Mouse (Mus musculus) frontal cortex, postnatal 25 days (tissue): ENCODE results near the gene Dcaf4.

ENCODE experiments used
- DNase-seq, 2 experiments: peaks; one replicate each; pipeline ENCODE4 v3.0.0; 2022; ENCODE audit warnings: low spot score in 2 of 2

Dcaf4 gene

DNA sequence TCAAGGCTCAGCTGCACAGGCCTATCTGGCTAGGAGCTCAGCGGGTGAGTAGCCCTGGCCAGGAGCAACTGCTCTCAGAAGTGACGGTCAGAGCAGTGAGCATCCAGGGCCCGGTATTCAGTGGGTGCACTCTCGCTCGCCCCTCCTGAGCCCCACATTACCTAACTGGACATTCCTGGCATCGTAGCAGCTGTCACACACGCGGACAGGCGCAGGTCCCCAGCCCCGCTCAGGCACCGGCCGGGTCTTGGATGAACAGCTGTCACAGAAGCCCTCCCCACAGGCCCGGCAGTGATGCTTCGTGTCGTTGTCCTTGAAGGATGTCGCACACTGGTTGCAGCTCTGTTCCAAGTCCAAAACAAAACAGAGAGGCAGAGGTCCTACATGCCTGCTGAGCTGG, 31.0 kb downstream of the Dcaf4 start:
- no peak for DNase-seq

DNA sequence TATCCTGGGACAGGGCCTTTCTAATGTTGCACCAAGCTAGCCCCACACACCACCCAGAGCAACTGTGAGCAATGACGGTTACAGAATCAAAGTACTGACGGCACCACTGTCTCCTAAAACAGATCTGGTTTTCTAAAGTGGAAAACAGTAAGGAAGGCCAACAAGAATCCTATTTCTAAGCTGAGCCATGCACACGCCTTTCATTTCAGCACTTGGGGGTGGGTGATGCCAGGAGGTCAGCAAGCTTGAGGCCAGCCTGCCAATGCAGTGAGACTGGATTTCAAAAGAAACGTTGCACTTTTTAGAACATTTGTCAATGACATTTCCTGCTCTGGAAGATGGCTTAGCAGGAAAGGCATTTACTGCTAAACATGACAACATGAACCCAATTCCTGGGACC, 33.5 kb downstream of the Dcaf4 start:
- no peak for DNase-seq

DNA sequence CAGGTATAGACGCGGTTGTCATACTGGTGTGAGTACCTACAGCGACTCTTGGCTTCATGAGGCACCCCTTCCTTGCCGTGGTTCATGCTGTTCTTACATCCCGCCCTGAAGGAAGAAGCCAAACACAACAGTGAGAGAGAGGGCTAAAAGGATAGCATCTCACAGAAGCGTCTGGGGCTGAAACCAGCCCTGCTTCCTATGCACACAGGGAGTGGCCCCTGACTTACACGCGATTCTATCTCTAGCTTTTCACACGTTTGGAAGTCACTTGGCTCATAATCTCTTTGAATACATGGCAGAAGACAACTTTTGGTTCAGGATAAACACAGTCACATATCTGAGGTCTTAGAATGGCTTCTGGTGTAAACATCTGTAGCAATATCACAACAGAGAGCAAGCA, 35.3 kb downstream of the Dcaf4 start:
- no peak for DNase-seq

DNA sequence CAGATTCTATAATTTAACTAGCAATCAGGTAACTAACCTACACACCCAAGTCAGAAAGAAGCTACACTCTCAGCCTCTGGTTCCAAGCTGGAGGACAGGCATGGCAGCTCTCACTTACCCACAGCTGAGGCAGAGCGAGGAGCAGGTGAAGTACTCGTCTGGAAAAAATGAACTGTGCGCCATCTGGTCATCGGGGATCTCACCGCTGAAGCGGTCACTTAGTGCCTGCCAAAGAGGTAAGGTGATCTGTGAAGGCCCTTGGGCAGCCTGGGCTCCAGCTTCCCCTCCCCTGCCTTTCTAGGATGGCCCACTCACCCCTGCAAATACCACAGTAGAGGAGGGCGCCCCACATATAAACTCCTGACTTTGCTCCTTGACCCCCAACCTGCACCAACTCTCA, 38.2 kb downstream of the Dcaf4 start:
- no peak for DNase-seq

DNA sequence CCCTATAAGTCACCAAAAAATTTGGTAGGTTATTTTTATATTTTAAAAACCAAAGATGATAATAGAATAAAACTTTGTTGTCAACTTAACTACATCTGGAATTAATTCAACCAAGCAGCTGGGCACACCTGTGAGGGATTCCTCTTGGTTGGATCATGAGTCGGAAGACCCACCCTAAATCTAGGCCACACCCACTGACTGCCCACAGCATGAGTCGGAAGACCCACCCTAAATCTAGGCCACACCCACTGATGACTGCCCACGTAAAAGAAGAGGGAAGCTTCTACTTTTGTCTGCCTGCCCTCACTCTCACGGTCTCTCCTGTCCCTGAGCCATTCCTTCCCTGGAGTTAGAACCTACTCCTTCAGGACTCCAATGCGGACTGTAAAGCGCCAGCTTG, 39.9 kb downstream of the Dcaf4 start:
- DNase-seq = no peak

DNA sequence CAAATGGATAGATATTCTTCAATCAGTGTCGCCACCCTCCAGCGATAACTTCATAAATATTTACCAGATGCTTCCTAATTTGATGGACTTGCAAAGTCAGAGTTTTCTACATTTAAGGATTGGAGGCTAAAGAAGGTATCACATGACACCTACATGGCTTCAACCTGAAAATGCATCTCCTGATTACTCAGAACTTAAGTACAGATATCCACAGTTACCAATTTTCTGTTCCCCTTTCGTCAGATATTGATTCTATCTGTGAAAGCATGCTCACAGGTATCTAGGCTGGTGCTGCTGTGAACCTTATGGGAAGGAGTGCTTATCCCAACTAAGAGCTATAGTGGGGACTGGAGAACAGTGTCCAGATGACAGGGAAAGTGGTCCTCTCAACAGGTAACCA, 42.3 kb downstream of the Dcaf4 start:
- no peak for DNase-seq

DNA sequence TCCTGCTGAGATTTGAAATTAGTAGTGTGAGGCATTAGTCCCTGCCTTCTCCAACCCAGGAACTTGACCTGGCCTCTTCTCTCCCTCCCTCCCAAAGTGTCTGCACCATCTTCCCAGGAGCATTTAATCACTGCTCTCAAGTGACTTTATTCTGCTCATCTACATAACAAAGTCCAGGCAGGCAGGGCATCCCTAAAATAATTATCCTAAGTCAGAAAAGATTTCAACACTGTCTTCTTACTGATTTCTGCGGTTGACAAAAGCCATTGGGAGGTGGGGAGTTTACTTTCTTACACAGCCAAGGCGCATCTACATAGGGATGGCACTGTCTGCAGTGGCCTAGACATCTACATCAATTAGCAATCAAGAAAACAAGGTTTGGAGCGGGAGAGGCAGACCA, 49.6 kb downstream of the Dcaf4 start:
- no peak for DNase-seq

DNA sequence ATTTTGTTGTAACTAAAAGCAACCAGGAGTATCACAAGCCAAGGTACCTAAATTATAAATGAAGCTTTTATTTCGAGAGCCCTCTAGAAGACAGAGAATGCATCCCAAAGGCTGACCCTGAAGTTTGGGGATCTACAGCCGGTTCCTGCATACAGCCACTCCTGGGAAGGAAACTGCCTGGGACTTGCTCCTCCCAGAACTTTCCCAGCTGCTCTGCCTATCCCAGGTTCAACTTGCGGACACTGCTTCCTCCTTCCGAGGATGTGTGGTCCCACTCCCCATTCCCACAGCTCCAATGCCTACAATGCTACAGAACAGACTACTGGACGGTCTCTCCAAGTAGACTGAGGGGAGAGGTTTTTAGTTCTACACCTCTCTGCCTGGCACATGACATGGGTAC, 52.5 kb downstream of the Dcaf4 start:
- DNase-seq = no peak

DNA sequence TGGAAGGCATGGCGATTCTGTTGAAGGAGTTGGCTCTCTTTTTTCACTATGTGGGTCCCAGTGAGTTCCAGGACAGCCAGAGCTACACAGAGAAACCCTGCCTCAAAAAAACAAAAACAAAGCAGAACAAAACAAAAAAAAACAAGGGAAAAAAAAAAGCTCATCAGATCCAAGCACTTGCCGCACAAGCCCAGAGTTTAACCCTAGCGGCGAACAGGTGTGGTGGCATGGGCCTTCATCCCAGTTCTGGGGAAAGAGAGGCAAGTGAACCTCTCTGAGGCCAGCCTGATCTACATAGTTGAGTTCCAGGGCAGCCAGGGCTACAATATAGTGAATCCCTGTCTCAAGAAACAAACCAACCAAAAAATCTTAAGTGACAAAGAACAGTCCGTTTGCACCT, 57.2 kb downstream of the Dcaf4 start:
- DNase-seq = no peak

DNA sequence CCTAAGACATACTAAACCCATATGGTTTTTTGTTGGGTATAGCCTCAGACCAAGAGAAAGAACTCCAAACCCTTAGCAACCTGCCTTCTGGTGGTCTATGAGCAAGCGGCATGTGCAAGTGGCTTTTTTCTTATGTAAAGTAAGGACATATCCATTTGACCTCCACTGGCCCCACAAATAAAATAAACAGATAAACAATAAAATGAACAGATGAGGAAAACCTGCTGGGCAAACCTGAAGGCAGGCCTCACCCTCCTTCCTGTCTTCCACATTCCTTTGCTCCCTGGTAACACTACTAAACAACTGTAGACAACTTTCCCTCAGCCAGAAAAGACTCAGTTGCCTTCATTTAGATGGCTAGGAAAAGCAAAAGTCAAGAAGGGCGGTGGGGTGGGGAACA, 58.1 kb downstream of the Dcaf4 start:
- no peak for DNase-seq

DNA sequence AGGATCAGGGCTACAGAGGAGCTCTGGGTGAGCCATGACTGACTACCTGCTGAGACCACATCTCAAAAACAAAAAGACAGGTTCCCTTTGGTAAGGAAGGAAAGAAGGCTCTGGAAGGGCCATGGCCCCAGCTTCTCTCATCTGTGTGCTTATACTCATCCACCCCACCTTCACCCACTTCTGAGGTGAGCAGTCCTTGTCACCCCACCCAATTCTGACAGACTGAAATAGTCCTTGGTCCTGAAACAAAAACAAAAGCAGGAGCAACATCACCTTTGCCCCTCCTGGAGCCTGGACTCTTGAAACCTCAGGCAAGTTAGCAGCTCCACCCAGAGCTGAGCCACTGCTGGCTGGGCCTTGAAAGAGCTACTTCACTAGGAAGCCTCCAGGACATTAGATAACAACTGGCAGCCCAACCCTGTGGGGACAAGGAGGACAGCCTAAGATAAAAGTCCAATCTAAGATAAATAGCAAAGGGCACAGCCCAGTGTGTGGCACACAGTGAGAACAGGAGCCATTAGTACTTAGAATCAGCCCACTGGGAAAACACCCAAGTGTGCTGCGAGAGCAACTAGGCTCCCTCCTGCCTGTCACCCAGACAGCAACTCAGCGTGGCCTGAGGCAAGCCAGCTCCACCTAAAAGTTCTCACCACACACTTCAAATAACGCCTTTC, 58.8 kb downstream of the Dcaf4 start:
- DNase-seq = no peak

DNA sequence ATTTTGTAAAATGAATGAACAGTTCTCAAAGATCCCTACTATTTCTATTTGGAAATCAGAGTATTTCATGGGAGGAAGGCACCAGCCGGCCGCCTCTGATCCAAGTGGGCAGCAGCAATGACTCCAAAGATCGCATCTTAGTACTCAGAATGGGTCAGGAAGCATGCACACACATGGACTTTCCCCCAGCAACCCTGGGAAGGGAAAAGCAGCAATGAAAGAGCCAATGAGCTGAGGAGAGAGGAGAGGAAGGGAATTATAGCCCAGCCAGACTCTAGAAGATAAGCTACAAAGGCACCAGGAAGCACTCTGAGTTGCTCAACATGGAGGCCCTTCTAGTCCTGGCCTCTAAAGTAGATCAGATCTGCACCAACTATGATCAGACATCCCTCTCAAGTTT, 60.0 kb downstream of the Dcaf4 start:
- DNase-seq = no peak

DNA sequence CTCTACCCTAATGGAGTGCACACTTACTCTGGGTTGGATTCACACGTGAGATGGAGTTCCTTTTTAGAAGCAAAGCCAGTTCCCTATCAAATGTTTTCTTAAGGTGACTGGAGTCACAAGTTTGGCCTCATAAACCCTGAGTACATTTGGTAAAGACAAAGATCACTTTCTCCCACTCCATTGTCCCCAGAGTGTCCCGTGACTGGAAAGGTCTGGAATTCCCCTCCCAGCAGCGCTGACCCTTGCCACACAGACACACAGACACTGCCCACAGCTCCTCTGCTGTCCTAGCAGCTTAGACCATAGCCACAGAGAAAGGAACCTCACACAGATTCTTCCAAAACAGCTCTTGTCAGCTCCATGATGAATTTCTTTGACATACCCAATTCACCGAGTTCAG, 61.8 kb downstream of the Dcaf4 start:
- no peak for DNase-seq

DNA sequence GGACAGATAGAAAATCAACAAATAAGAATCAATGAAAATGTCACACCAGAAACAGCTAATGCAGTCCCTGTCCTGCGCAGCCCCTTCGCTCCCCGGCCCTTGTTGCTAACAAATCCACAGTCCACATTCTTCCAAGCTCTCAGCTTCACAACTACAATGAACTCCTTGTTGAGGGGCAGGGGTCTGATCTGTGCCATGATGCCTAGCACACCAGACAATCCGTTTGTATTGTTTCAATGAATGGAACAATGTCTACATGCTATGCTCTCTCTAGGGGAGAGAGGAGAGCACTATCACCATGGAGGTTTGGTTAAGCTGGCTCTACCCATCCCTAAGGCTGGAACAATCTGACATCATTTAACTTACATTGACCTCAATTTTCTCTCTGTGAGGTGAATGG, 62.5 kb downstream of the Dcaf4 start:
- DNase-seq = no peak

DNA sequence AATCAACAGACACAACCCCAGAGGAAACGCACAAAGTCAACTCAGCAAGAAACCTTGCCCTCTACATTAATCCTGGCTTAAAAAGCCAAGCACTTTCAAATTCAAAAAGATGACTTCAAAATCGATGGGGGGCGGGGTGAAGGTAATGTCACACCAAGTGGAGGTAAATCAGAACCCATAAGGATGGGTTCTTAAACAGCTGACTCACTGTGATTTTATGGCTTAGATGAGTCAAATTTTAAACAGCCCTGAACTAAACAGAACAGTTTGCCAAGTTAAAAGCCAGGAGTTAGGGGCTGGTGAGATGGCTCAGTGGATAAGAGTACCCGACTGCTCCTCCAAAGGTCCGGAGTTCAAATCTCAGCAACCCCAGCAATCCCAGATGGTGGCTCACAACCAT, 66.4 kb downstream of the Dcaf4 start:
- DNase-seq = no peak
